Mouse (Mus musculus) heart, postnatal 0 days (tissue): ENCODE measurements at regions not wholly inside any gene's neighbourhood (a gene's known extent, or its start where the extent isn't known, plus 50 kb on each side); places are given as distances from the start of the nearest gene placed in this dataset.

Source experiments
- CTCF ChIP-seq: IDR thresholded peaks from 2 replicates; pipeline ENCODE4 v1.5.1; 2016; ENCODE audit warnings: antibody characterized with exemption, control low read depth, low read depth
- EP300 ChIP-seq: IDR thresholded peaks from 2 replicates; pipeline ENCODE4 v1.6.1; 2016; ENCODE audit warnings: antibody characterized with exemption, low read depth

GRCm38 (mm10) chr19:44659316-44659715, 96.5 kb upstream of the Pax2 start:
- TF ChIP-seq EP300 (no peak), CTCF (no peak)
